Mouse (Mus musculus): ENCODE data around the gene Ccdc113. TPM values are rescaled to one million over a fixed set of nuclear protein-coding genes. Genes with fewer than 3 reads are reported as not detected.
"Not testable (repeated sequence)": the region's sequence is repeated elsewhere in the genome, so short reads cannot be mapped to it uniquely, and the experiment has no call there.

The Ccdc113 gene
- polyA plus RNA-seq, 1 experiment from 2014 or later: 3.4 TPM

GRCm38 (mm10) chr8:95590539-95590938 lies 56.7 kb downstream of the Ccdc113 start:
- ATAC-seq (ENCODE audit: low FRiP score): no peak
- no peaks in the 10 kb centered on the region for H3K9me3 ChIP-seq (ENCODE audit: control insufficient read depth, low read length)

GRCm38 (mm10) chr8:95592131-95592780 lies 58.4 kb downstream of the Ccdc113 start:
- WGBS: 87% methylated on average over 12 of the region's 12 CpGs
- DNase-seq (ENCODE audit: low spot score): no peak
- Histone ChIP-seq H3K4me3 (replicated peaks; ENCODE audit: low read length) (no peak overlapping the region), H3K27me3 (ENCODE audit: control insufficient read depth, insufficient read depth, low read length) (no peaks in the 10 kb centered on the region), H3K27ac (no peak overlapping the region), H3K9ac (no peak overlapping the region), H3K36me3 (replicated peaks; ENCODE audit: control insufficient read depth, insufficient read depth) (no peaks in the 10 kb centered on the region), H3K9me3 (ENCODE audit: control insufficient read depth, low read length) (no peaks in the 10 kb centered on the region), H3K4me1 (replicated peaks; ENCODE audit: control insufficient read depth, insufficient read depth, low read length) (no peaks in the 10 kb centered on the region), H3K4me2 (replicated peaks) (no peak overlapping the region)
- ATAC-seq (ENCODE audit: low FRiP score): no peak

More at GRCm38 (mm10) chr8:95590539-95590938, 56.7 kb downstream of the Ccdc113 start:
- no peak overlapping the region for H3K4me2 ChIP-seq (replicated peaks)
- no peak overlapping the region for H3K9ac ChIP-seq
- no peaks in the 10 kb centered on the region for H3K27me3 ChIP-seq (ENCODE audit: control insufficient read depth, insufficient read depth, low read length)
- WGBS: 90% methylated on average over 4 of the region's 4 CpGs
- no peak overlapping the region for H3K27ac ChIP-seq
- no peak for DNase-seq (ENCODE audit: low spot score)
- no peak overlapping the region for H3K4me3 ChIP-seq (replicated peaks; ENCODE audit: low read length)
- H3K36me3 ChIP-seq (replicated peaks; ENCODE audit: control insufficient read depth, insufficient read depth): no peaks in the 10 kb centered on the region
- no peaks in the 10 kb centered on the region for H3K4me1 ChIP-seq (replicated peaks; ENCODE audit: control insufficient read depth, insufficient read depth, low read length)

- ATAC-seq (ENCODE audit: low FRiP score) (no peak), DNase-seq (ENCODE audit: low spot score) (no peak)
- Histone ChIP-seq H3K9ac (no peak overlapping the region), H3K9me3 (ENCODE audit: control insufficient read depth, low read length) (no peaks in the 10 kb centered on the region), H3K36me3 (replicated peaks; ENCODE audit: control insufficient read depth, insufficient read depth) (no peaks in the 10 kb centered on the region), H3K27ac (no peak overlapping the region), H3K4me3 (replicated peaks; ENCODE audit: low read length) (no peak overlapping the region), H3K4me2 (replicated peaks) (no peak overlapping the region), H3K27me3 (ENCODE audit: control insufficient read depth, insufficient read depth, low read length) (no peaks in the 10 kb centered on the region), H3K4me1 (replicated peaks; ENCODE audit: control insufficient read depth, insufficient read depth, low read length) (no peaks in the 10 kb centered on the region)
- 87% methylated on average over 7 of the region's 7 CpGs for WGBS
Observed at GRCm38 (mm10) chr8:95593439-95594393, 59.8 kb downstream of the Ccdc113 start.

GRCm38 (mm10) chr8:95595131-95595530 lies 61.2 kb downstream of the Ccdc113 start:
- Histone ChIP-seq H3K36me3 (replicated peaks; ENCODE audit: control insufficient read depth, insufficient read depth) (no peaks in the 10 kb centered on the region), H3K9ac (no peak overlapping the region), H3K4me2 (replicated peaks) (no peak overlapping the region), H3K27ac (no peak overlapping the region), H3K27me3 (ENCODE audit: control insufficient read depth, insufficient read depth, low read length) (no peaks in the 10 kb centered on the region), H3K9me3 (ENCODE audit: control insufficient read depth, low read length) (no peaks in the 10 kb centered on the region), H3K4me3 (replicated peaks; ENCODE audit: low read length) (no peak overlapping the region), H3K4me1 (replicated peaks; ENCODE audit: control insufficient read depth, insufficient read depth, low read length) (no peaks in the 10 kb centered on the region)
- DNase-seq (ENCODE audit: low spot score): no peak
- WGBS: 88% methylated on average over 14 of the region's 14 CpGs
- no peak for ATAC-seq (ENCODE audit: low FRiP score)

- no peak for ATAC-seq (ENCODE audit: low FRiP score)
- DNase-seq (ENCODE audit: low spot score): no peak
- Histone ChIP-seq H3K4me2 (replicated peaks) (no peak overlapping the region), H3K9me3 (ENCODE audit: control insufficient read depth, low read length) (no peaks in the 10 kb centered on the region), H3K9ac (no peak overlapping the region), H3K27me3 (ENCODE audit: control insufficient read depth, insufficient read depth, low read length) (no peaks in the 10 kb centered on the region), H3K4me3 (replicated peaks; ENCODE audit: low read length) (no peak overlapping the region), H3K27ac (no peak overlapping the region), H3K4me1 (replicated peaks; ENCODE audit: control insufficient read depth, insufficient read depth, low read length) (no peaks in the 10 kb centered on the region), H3K36me3 (replicated peaks; ENCODE audit: control insufficient read depth, insufficient read depth) (no peaks in the 10 kb centered on the region)
- 69% methylated on average over 4 of the region's 4 CpGs for WGBS
Observed at GRCm38 (mm10) chr8:95596841-95597241, 63.0 kb downstream of the Ccdc113 start.

- H3K4me2 ChIP-seq (replicated peaks): peak overlapping the region; percentile 24; the same call in 1 of the 2 replicates
Observed at GRCm38 (mm10) chr8:95599861-95600260, 66.0 kb downstream of the Ccdc113 start.

GRCm38 (mm10) chr8:95601306-95601705 lies 67.4 kb downstream of the Ccdc113 start:
- Histone ChIP-seq H3K9ac (no peak overlapping the region), H3K27ac (no peak overlapping the region), H3K27me3 (ENCODE audit: control insufficient read depth, insufficient read depth, low read length) (no peaks in the 10 kb centered on the region), H3K4me2 (replicated peaks) (no peak overlapping the region), H3K4me3 (replicated peaks; ENCODE audit: low read length) (no peak overlapping the region), H3K4me1 (replicated peaks; ENCODE audit: control insufficient read depth, insufficient read depth, low read length) (no peaks in the 10 kb centered on the region), H3K9me3 (ENCODE audit: control insufficient read depth, low read length) (no peaks in the 10 kb centered on the region), H3K36me3 (replicated peaks; ENCODE audit: control insufficient read depth, insufficient read depth) (no peaks in the 10 kb centered on the region)
- 78% methylated on average over 15 of the region's 15 CpGs for WGBS
- no peak for DNase-seq (ENCODE audit: low spot score)
- ATAC-seq (ENCODE audit: low FRiP score): no peak

More at GRCm38 (mm10) chr8:95599861-95600260, 66.0 kb downstream of the Ccdc113 start:
- Histone ChIP-seq H3K9me3 (ENCODE audit: control insufficient read depth, low read length) (no peaks in the 10 kb centered on the region), H3K4me1 (replicated peaks; ENCODE audit: control insufficient read depth, insufficient read depth, low read length) (no peaks in the 10 kb centered on the region), H3K4me3 (replicated peaks; ENCODE audit: low read length) (no peak overlapping the region), H3K27ac (no peak overlapping the region), H3K27me3 (ENCODE audit: control insufficient read depth, insufficient read depth, low read length) (no peaks in the 10 kb centered on the region), H3K9ac (no peak overlapping the region), H3K36me3 (replicated peaks; ENCODE audit: control insufficient read depth, insufficient read depth) (no peaks in the 10 kb centered on the region)
- peak; percentile 90 for DNase-seq (ENCODE audit: low spot score)
- peak; percentile 66; the same call in 1 of the 2 replicates for ATAC-seq (ENCODE audit: low FRiP score)
- 14% methylated on average over 11 of the region's 11 CpGs for WGBS

- no peak overlapping the region for H3K9ac ChIP-seq
- 77% methylated on average over 2 of the region's 2 CpGs for WGBS
Observed at GRCm38 (mm10) chr8:95602168-95602567, 68.3 kb downstream of the Ccdc113 start.

GRCm38 (mm10) chr8:95606509-95606908 lies 72.6 kb downstream of the Ccdc113 start:
- not testable (repeated sequence) for DNase-seq (ENCODE audit: low spot score); ATAC-seq (ENCODE audit: low FRiP score); H3K4me2 ChIP-seq (replicated peaks); H3K4me1 ChIP-seq (replicated peaks; ENCODE audit: control insufficient read depth, insufficient read depth, low read length); H3K27ac ChIP-seq; H3K36me3 ChIP-seq (replicated peaks; ENCODE audit: control insufficient read depth, insufficient read depth); H3K4me3 ChIP-seq (replicated peaks; ENCODE audit: low read length); H3K9ac ChIP-seq; H3K9me3 ChIP-seq (ENCODE audit: control insufficient read depth, low read length); H3K27me3 ChIP-seq (ENCODE audit: control insufficient read depth, insufficient read depth, low read length)
- WGBS: 27% methylated on average over 4 of the region's 5 CpGs

More at GRCm38 (mm10) chr8:95602168-95602567, 68.3 kb downstream of the Ccdc113 start:
- no peak for ATAC-seq (ENCODE audit: low FRiP score)
- H3K27me3 ChIP-seq (ENCODE audit: control insufficient read depth, insufficient read depth, low read length): no peaks in the 10 kb centered on the region
- no peaks in the 10 kb centered on the region for H3K9me3 ChIP-seq (ENCODE audit: control insufficient read depth, low read length)
- H3K4me3 ChIP-seq (replicated peaks; ENCODE audit: low read length): no peak overlapping the region
- no peak for DNase-seq (ENCODE audit: low spot score)
- no peaks in the 10 kb centered on the region for H3K4me1 ChIP-seq (replicated peaks; ENCODE audit: control insufficient read depth, insufficient read depth, low read length)
- no peak overlapping the region for H3K4me2 ChIP-seq (replicated peaks)
- no peak overlapping the region for H3K27ac ChIP-seq
- H3K36me3 ChIP-seq (replicated peaks; ENCODE audit: control insufficient read depth, insufficient read depth): no peaks in the 10 kb centered on the region

All from hindbrain, embryonic 14.5 days (tissue).